Mouse (Mus musculus): Measurements from ENCODE around the gene Olfr1338. TPM values are rescaled to one million over a fixed set of nuclear protein-coding genes. Genes with fewer than 3 reads are reported as not detected.
"Not testable (repeated sequence)": the region's sequence is repeated elsewhere in the genome, so short reads cannot be mapped to it uniquely, and the experiment has no call there.

Olfr1338 gene
- not detected for total RNA-seq (2021)
- long read RNA-seq, experiment 1, result 0 reads
- long read RNA-seq, experiment 2, result 0 reads

GRCm38 (mm10) chr4:118758637-118759036 is at the start of gene Olfr1338:
TSS of gene Olfr1338 (minus strand) at chr4:118758737.
- no peak for DNase-seq (ENCODE audit: low spot score in 2 of 2)

- DNase-seq (ENCODE audit: low spot score in 2 of 2), result not testable (repeated sequence)
Measured at GRCm38 (mm10) chr4:118792796-118793195, 34.3 kb upstream of the Olfr1338 start.

DNA sequence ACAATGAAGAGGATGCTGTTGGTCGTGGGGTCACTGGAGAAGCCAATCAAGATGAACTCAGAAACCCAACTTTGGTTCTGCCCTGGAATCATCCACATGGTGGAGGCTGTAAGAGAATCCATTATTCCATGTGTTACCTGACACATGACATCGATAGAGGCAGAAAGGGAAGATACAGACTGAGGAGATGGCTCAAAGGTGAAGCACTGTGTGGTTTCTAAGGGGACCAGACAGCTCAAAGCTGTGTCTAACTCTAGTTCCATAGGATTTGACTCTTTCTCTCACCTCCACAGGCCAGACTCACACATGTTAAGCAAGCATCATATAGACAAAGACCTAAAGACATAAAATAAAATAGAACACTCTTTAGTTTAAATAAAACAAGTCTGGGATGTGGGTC is 23.9 kb upstream of the Olfr1338 start, which contains the start of gene Olfr1337:
TSS of gene Olfr1337 (minus strand) at position 101 of the 400 bp plus-strand sequence.
- no peak for DNase-seq (ENCODE audit: low spot score in 2 of 2)

DNA sequence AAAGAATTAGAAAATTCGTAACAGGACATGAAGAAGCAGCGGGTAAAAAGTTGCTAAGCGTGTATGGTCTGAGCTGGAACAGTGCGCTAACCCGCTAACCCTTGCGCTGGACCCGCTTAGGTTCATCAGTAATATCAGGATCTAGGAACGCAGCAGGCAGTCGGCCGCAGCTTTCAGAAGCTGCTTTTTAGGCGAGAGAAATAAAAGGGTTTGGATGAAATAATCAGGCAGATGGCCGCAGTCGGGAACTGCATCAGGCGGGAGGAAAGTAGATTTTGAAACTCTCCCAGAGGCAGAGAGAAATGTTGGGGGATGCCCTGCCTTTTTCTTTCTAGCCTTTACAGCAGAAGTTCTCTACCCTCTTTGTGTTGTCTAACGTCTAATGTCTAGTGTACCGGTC is 16.7 kb downstream of the Olfr1338 start:
- no peak for DNase-seq (ENCODE audit: low spot score in 2 of 2)

DNA sequence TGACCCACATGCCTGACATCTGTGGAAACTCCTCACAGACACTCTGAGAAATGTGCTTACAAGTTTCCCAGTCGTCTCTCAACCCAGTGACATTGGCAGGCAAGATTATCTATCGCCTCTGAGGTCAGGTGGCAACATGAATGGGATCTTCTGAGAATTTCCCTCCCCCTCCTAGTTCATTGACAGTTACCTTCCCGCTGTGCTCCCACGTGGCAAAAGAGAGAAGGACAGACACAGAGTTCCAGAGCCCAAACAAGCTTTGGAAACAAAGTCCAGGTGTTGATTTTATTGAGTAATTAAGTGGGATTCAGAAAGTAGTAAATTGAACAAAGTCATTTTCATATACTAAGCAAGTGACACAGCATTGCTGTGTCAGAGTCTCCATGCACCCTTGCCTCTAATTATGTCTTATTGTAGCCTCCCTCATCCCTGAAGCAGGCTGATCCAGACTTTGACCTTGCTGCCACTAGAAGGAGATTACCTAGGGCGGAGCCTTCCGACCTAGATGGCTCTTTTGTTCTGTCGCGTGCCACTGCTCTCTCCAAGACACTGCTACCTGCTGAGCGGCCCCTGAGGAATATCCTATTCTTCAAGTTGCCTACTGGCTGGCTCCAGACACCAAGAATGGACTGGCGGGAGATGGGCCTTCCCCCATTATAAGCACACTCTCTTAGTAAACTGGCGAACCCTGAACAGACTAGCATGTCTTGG is 17.4 kb downstream of the Olfr1338 start:
- no peak for DNase-seq (ENCODE audit: low spot score in 2 of 2)

DNA sequence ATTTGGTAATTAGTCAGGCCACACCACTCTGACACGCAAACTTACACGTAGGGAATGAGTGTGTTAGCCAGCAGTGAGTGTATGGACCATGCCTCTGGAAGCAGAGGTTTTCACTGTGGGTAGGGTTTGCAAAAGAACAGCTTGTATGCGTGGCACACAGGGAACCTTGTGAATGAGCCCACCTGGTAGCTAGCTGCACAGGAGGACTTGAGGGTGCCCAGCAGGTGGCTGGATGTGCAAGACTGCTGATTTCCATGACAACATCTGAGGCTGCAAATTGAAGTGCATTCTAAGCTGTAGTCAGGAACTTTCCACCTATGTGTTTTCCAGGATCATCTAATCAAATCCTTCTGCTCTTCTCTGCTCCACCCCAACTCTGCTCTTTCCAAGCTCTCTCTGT is 19.0 kb downstream of the Olfr1338 start:
- DNase-seq (ENCODE audit: low spot score in 2 of 2), result no peak

DNA sequence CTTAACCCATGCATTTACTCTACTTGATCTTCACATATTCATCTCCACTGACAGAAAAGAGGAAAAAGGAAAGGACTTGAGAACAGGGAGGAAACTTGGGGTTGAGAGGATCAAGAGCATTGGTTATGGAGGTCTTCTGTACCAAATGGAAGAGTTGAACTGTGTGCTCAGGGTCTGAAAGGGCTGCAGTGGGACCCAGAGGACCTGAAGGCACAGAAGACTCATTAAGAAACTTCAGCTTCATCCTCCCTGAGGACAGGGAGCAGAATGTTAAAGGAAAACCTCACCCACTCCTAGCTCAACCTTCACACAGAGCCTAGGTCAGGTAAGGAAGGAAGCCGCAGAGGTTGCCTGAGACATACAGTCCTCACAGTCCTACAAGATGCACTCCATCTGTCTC is 26.7 kb downstream of the Olfr1338 start, which contains the start of gene Olfr1339:
TSS of gene Olfr1339 (plus strand) at position 301 of the 400 bp plus-strand sequence.
- DNase-seq (ENCODE audit: low spot score in 2 of 2), result no peak

DNA sequence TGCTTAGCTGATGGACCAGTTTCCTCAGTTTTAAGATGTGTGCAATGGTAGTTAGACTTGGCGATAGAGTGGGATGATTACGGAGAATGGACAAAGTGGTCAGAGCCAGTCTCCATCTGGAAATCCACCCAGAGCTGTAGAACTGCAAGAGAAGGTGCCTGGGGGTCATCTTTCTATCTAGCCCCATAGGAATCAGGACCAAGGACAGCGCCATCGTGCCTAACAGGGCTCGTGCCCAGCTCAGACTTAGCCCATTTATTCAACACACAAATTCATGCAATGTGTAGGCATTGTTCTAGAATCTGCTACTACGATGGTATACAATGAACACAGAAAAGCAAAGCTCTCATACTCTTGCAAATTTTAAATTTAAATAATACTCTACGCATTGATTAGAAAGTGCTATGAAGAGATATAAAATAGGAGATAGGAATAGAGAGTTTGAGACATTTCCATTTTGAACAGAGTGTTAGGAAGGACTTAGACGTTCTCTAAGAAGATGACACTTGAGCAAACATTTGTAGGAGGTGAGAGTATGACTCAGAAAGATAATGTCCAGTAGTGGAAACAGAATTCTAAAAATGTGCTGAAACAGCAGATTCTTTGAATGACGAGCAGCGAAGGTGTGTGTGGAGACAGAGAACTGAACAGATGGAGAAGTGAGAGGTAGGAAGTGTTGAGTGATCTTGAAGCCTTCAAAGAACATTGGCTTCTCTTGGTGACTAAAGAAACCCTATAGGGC is 36.6 kb downstream of the Olfr1338 start:
- DNase-seq (ENCODE audit: low spot score in 2 of 2), result peak in 1 of 2 experiments; percentile 2

- no peak for DNase-seq (ENCODE audit: low spot score in 2 of 2)
Measured at GRCm38 (mm10) chr4:118719838-118720237, 38.7 kb downstream of the Olfr1338 start, which contains the start of gene Olfr1340. TSS of gene Olfr1340 (plus strand) at chr4:118720138.

DNA sequence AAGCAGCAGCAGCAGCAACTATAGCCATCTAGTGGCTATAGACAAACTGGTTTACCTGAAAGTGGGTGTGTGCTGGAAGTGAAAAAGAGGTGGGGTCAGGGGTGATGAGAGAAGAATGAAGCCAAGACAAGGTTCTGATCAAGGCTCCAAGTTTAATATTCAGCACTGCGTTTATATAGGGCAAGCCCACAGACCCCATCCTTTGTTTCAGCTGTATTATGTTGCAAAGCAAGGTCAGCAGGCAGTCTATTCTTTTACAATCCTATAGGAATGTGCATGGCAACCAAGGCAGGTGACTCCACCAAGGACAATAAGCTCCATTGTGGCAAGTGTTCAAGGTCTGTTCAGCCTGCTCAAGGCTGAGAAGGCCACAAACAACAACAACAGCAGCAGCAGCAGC is 46.9 kb downstream of the Olfr1338 start:
- no peak for DNase-seq (ENCODE audit: low spot score in 2 of 2)

GRCm38 (mm10) chr4:118708086-118708485 is 50.5 kb downstream of the Olfr1338 start:
- no peak for DNase-seq (ENCODE audit: low spot score in 2 of 2)

DNA sequence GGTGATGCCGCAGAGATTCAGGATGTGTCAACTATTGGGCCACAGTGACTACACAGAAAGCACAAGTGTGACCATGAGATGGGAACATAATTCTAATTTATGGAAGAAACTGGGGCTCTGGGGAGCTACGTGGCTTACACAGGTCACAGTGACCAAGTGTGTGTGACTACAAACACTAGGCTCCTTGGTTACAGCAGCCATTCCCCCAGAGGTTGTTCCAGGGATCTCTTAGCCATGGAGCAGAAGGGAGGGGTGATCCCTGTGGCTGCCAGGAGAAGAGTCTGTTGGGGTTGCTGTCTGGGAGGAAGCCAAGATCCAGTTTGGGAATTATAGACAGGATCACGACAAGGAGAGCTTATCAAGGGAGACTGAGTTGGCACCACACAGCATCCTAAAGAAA is 55.3 kb downstream of the Olfr1338 start, which contains the start of gene Olfr1341:
TSS of gene Olfr1341 (plus strand) at position 301 of the 400 bp plus-strand sequence.
- DNase-seq (ENCODE audit: low spot score in 2 of 2), result no peak

Other genes with a start within 250 kb of the Olfr1338 start
- gene 2610528J11Rik, start 231.7 kb downstream of the Olfr1338 start, total RNA-seq (2021), result not detected
- gene Tmem125, start 214.7 kb downstream of the Olfr1338 start, total RNA-seq (2021), result not detected
- not detected for gene Cfap57, start 138.0 kb downstream of the Olfr1338 start, total RNA-seq (2021)
- 10 to 100 TPM; 75.6 to 76.0 TPM for gene Ebna1bp2, start 137.9 kb downstream of the Olfr1338 start, total RNA-seq (2021)
- not detected for gene Olfr62, start 99.8 kb downstream of the Olfr1338 start, total RNA-seq (2021)
- not detected for gene Olfr1342, start 66.0 kb downstream of the Olfr1338 start, total RNA-seq (2021)
- gene Olfr1341, start 55.2 kb downstream of the Olfr1338 start, total RNA-seq (2021), result not detected
- gene Olfr1340, start 38.6 kb downstream of the Olfr1338 start, total RNA-seq (2021), result not detected
- not detected for gene Olfr1339, start 26.6 kb downstream of the Olfr1338 start, total RNA-seq (2021)
- gene Olfr1337, start 23.8 kb upstream of the Olfr1338 start, total RNA-seq (2021), result not detected
- not detected for gene Olfr1335, start 51.2 kb upstream of the Olfr1338 start, total RNA-seq (2021)
- gene Olfr1333, start 77.5 kb upstream of the Olfr1338 start, total RNA-seq (2021), result not detected
- gene Olfr1331, start 105.9 kb upstream of the Olfr1338 start, total RNA-seq (2021), result not detected
- not detected for gene Olfr1330, start 129.9 kb upstream of the Olfr1338 start, total RNA-seq (2021)
- gene Olfr1329, start 158.7 kb upstream of the Olfr1338 start, total RNA-seq (2021), result not detected
- not detected for gene Olfr1328, start 179.9 kb upstream of the Olfr1338 start, total RNA-seq (2021)
- gene Lao1, start 202.8 kb upstream of the Olfr1338 start, total RNA-seq (2021), result not detected

Measured in adrenal gland, adult 18-20 months (tissue).